In genomic region chr11:84136453-84136852, GRCm38 (mm10) we compare ENCODE assay signal across 37 mouse cellular contexts. TPM values are rescaled to one million over a fixed set of nuclear protein-coding genes. Genes with fewer than 3 reads are reported as not detected.
"Had no signal": no experiment of that assay in that cellular context is flagged by ENCODE, and none has a peak within 500 bp of the region (broad histone marks: within the 10 kb centered on the region; RNA-seq: fewer than 3 reads in every experiment).

No protein-coding gene starts in this region.

- H3K9ac ChIP-seq: embryonic facial prominence, embryonic 12.5 days; embryonic facial prominence, embryonic 13.5 days; embryonic facial prominence, embryonic 15.5 days; forebrain, embryonic 15.5 days; heart, embryonic 12.5 days had no signal

- H3K4me3 ChIP-seq: embryonic facial prominence, embryonic 10.5 days; embryonic facial prominence, embryonic 12.5 days; embryonic facial prominence, embryonic 13.5 days; embryonic facial prominence, embryonic 15.5 days; erythroblast, embryonic 14.5 days; forebrain, embryonic 15.5 days; gastrocnemius, adult 2 months; heart, adult 2 months; heart, embryonic 10.5 days; heart, embryonic 12.5 days had no signal

- DNase-seq: cerebellum, adult 2 months; cerebellum, adult 8-10 months; cerebellum, adult 9-10 months; cerebellum, adult 9-11 months; cerebellum, postnatal 10 days; cerebellum, postnatal 14 days; cerebellum, postnatal 25 days; cerebellum, postnatal 36 days; embryo, embryonic 11 days; gastrocnemius, adult 2 months; gastrocnemius, postnatal 10 days; gastrocnemius, postnatal 14 days; gastrocnemius, postnatal 25 days; gastrocnemius, postnatal 36 days; heart, adult 11 months; heart, adult 18-20 months; heart, adult 2 months had no signal

- H3K27ac ChIP-seq: embryonic facial prominence, embryonic 10.5 days; embryonic facial prominence, embryonic 12.5 days; embryonic facial prominence, embryonic 13.5 days; embryonic facial prominence, embryonic 15.5 days; forebrain, embryonic 15.5 days; gastrocnemius, adult 2 months; heart, adult 2 months; heart, embryonic 10.5 days had no signal

- ATAC-seq: forebrain, embryonic 15.5 days; forebrain, embryonic 16.5 days had no signal

- H3K4me1 ChIP-seq: embryonic facial prominence, embryonic 12.5 days; embryonic facial prominence, embryonic 15.5 days had no signal

- H3K27me3 ChIP-seq: embryonic facial prominence, embryonic 12.5 days; embryonic facial prominence, embryonic 13.5 days; embryonic facial prominence, embryonic 15.5 days; forebrain, embryonic 15.5 days had no signal

- H3K36me3 ChIP-seq: embryonic facial prominence, embryonic 10.5 days; embryonic facial prominence, embryonic 12.5 days; embryonic facial prominence, embryonic 13.5 days; embryonic facial prominence, embryonic 15.5 days; heart, embryonic 10.5 days; heart, embryonic 12.5 days had no signal

- H3K9me3 ChIP-seq: embryonic facial prominence, embryonic 10.5 days; embryonic facial prominence, embryonic 12.5 days; embryonic facial prominence, embryonic 13.5 days; embryonic facial prominence, embryonic 15.5 days; forebrain, embryonic 15.5 days; heart, embryonic 10.5 days; heart, embryonic 12.5 days had no signal

- H3K4me2 ChIP-seq: embryonic facial prominence, embryonic 12.5 days; embryonic facial prominence, embryonic 13.5 days; embryonic facial prominence, embryonic 15.5 days; forebrain, embryonic 15.5 days; heart, embryonic 11.5 days; heart, embryonic 12.5 days had no signal

RNA-seq across cellular contexts. Expression of gene Gm11437, which starts 30.8 kb away (rescaled TPM):
- total RNA-seq: common myeloid progenitor, adult 5-6 weeks; gastrocnemius, adult 18-20 months; gastrocnemius, adult 2 months; gastrocnemius, adult 8-10 months; gastrocnemius, postnatal 10 days; gastrocnemius, postnatal 14 days; gastrocnemius, postnatal 25 days; gastrocnemius, postnatal 36 days; gastrocnemius, postnatal 4 days; granulocyte monocyte progenitor cell, adult 5-6 weeks; heart, adult 18-20 months; heart, adult 2 months; heart, adult 8-10 months had no signal
- polyA plus RNA-seq: cerebellum, adult 2 months; cortical plate, adult 2 months; embryonic facial prominence, embryonic 10.5 days; embryonic facial prominence, embryonic 11.5 days; embryonic facial prominence, embryonic 12.5 days; embryonic facial prominence, embryonic 13.5 days; embryonic facial prominence, embryonic 14.5 days; embryonic facial prominence, embryonic 15.5 days; erythroblast, embryonic 14.5 days; forebrain, embryonic 15.5 days; forebrain, embryonic 16.5 days; frontal cortex, adult 2 months; heart, adult 2 months; heart, embryonic 10.5 days; heart, embryonic 11.5 days; heart, embryonic 12.5 days had no signal
